Mouse (Mus musculus) cerebellum, adult 18-20 months (tissue): ENCODE measurements around the gene Ilf3.
A peak's percentile ranks its signal among the peaks of the same experiment; 100 is the strongest.

Source experiments
- DNase-seq, 2 experiments: peaks; one replicate each; pipeline ENCODE4 v3.0.0; 2021

Ilf3 gene

GRCm38 (mm10) chr9:21405525-21405924, 37.9 kb downstream of the Ilf3 start:
- no peak for DNase-seq

GRCm38 (mm10) chr9:21407951-21408350, 40.3 kb downstream of the Ilf3 start:
- DNase-seq, result no peak

- no peak for DNase-seq
These were observed 41.0 kb downstream of the Ilf3 start for GRCm38 (mm10) chr9:21408624-21409023.

- peak; percentile 86 to 89 for DNase-seq
These were observed 42.1 kb downstream of the Ilf3 start for GRCm38 (mm10) chr9:21409592-21410317.

- DNase-seq, result peak; percentile 80 to 90
These were observed 44.2 kb downstream of the Ilf3 start, which contains the start of gene Qtrt1 for GRCm38 (mm10) chr9:21411669-21412550. TSS of gene Qtrt1 (plus strand) at chr9:21411837.

GRCm38 (mm10) chr9:21417866-21418265, 50.2 kb downstream of the Ilf3 start:
- no peak for DNase-seq

GRCm38 (mm10) chr9:21419646-21420045, 52.0 kb downstream of the Ilf3 start:
- DNase-seq, result no peak

GRCm38 (mm10) chr9:21424631-21425555, 57.2 kb downstream of the Ilf3 start, which contains the start of gene Dnm2:
TSS of gene Dnm2 (plus strand) at chr9:21424908.
- peak; percentile 97 to 98 for DNase-seq

GRCm38 (mm10) chr9:21425556-21425945, 57.9 kb downstream of the Ilf3 start:
- peak; percentile 60 to 70 for DNase-seq

GRCm38 (mm10) chr9:21426013-21426412, 58.3 kb downstream of the Ilf3 start:
- DNase-seq, result no peak

GRCm38 (mm10) chr9:21426525-21426924, 58.9 kb downstream of the Ilf3 start:
- DNase-seq, result no peak

GRCm38 (mm10) chr9:21427773-21428172, 60.1 kb downstream of the Ilf3 start:
- DNase-seq, result peak; percentile 62 to 69

- DNase-seq, result no peak
These were observed 60.5 kb downstream of the Ilf3 start for GRCm38 (mm10) chr9:21428178-21428577.

GRCm38 (mm10) chr9:21430724-21431123, 63.1 kb downstream of the Ilf3 start:
- no peak for DNase-seq

GRCm38 (mm10) chr9:21432066-21432465, 64.4 kb downstream of the Ilf3 start:
- no peak for DNase-seq

- peak; percentile 71 to 74 for DNase-seq
These were observed 66.1 kb downstream of the Ilf3 start for GRCm38 (mm10) chr9:21433766-21434165.

GRCm38 (mm10) chr9:21434410-21434809, 66.7 kb downstream of the Ilf3 start:
- DNase-seq, result no peak

GRCm38 (mm10) chr9:21435777-21436635, 68.3 kb downstream of the Ilf3 start:
- peak in 1 of 2 experiments; percentile 41 for DNase-seq

GRCm38 (mm10) chr9:21437577-21437976, 69.9 kb downstream of the Ilf3 start:
- DNase-seq, result no peak

- no peak for DNase-seq
These were observed 70.5 kb downstream of the Ilf3 start for GRCm38 (mm10) chr9:21438219-21438618.

- no peak for DNase-seq
These were observed 71.8 kb downstream of the Ilf3 start for GRCm38 (mm10) chr9:21439456-21439855.

GRCm38 (mm10) chr9:21439914-21440313, 72.2 kb downstream of the Ilf3 start:
- no peak for DNase-seq
